Mouse (Mus musculus) ovary, postnatal 10 days (tissue): Measurements from ENCODE around the gene Elf2.

Experiments used
- DNase-seq: peaks from one replicate; pipeline ENCODE4 v3.0.0; 2022; ENCODE audit warnings: low spot score

The Elf2 gene

GRCm38 (mm10) chr3:51340552-51341267, at the start of gene Elf2:
TSS of gene Elf2 (minus strand) at chr3:51340663.
- DNase-seq, result peak; percentile 64

GRCm38 (mm10) chr3:51388904-51389303, 48.4 kb upstream of the Elf2 start:
- DNase-seq, result no peak

- no peak for DNase-seq
Measured at GRCm38 (mm10) chr3:51387868-51388381, 47.5 kb upstream of the Elf2 start.

DNA sequence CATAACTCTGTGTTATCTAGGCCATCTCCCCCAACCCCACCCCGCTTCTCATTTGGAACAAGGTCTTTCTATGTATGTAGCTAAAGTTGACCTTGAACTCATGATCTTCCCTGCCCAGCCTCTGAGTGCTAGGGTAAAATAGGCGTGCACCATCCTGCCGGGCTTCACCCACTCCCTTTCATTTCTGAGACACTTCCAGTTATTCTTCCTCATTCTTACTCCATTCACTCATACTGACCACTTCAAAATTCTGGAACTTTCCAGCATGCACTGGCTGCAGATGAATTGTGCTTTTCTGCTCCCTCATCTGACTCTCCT, 46.6 kb upstream of the Elf2 start:
- DNase-seq, result no peak

- DNase-seq, result no peak
Measured at GRCm38 (mm10) chr3:51386441-51387133, 46.1 kb upstream of the Elf2 start.

DNA sequence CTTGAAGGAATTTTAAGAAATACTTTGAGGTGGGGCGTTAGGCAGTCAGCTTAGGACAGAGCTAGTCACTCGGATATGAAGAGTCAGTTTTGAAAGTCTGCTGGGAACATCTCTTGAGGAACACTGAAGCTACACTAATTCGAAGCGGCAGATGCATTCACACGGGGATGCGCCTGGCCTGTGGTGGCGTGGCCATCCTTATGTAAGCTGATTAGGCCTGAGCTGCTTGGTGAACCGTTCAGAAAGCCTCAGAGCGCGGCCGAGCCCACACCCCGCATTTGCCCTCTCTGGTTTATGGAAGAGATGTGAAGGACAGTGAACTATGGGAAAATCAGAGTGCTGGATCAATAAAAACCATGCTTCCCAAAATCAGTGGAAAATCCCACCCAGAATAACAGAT, 42.9 kb upstream of the Elf2 start:
- no peak for DNase-seq

DNA sequence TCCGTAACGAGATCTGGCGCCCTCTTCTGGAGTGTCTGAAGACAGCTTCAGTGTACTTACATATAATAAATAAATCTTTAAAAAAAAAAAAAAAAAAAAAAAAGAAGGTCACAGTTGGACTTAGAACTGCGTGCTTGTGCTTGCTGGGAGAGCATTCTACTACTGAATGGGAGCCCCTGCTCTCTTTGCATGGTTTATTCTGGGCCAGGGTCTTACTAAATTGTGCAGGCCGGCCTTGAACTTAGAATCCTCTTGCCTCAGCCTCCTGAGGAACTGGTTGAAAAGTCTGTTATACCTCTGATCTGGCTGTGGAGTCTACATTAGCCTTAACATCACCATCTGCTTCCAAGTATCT, 40.2 kb upstream of the Elf2 start:
- DNase-seq, result no peak

- DNase-seq, result no peak
Measured at GRCm38 (mm10) chr3:51379786-51380659, 39.6 kb upstream of the Elf2 start.

DNA sequence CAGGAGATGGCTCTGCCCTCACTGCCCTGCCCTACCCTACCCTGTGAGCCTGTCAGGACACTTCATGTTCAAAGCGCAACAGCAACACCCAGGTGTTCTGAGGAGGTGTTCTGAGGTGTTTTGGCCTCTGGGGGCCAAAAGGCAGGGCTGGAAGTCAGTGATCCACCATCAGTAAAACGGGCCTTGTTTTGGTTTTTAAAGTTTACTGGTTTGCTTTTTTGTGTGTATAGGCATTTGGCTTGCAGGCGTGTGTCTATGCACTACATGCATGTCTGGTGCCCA, 38.1 kb upstream of the Elf2 start:
- no peak for DNase-seq

- DNase-seq, result no peak
Measured at GRCm38 (mm10) chr3:51377878-51378664, 37.6 kb upstream of the Elf2 start.

GRCm38 (mm10) chr3:51375307-51376265, 35.1 kb upstream of the Elf2 start:
- DNase-seq, result no peak

DNA sequence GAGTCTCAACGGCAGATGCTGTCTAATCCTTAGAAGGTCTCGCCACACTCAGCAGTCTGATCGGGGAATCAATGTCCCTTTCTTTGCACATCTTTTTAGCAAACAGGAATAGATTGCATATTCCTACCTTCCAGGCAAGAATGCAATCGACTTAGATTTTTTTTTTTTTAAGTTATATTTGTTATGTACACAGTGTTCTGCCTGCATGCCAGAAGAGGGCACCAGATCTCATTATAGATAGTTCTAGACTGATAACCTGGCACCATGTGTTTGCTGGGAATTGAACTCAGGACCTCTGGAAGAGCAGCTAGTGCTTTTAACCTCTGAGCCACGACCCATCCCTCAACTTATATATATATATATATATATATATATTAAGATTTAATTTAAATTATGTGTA, 33.1 kb upstream of the Elf2 start:
- no peak for DNase-seq

- no peak for DNase-seq
Measured at GRCm38 (mm10) chr3:51372883-51373282, 32.4 kb upstream of the Elf2 start.

DNA sequence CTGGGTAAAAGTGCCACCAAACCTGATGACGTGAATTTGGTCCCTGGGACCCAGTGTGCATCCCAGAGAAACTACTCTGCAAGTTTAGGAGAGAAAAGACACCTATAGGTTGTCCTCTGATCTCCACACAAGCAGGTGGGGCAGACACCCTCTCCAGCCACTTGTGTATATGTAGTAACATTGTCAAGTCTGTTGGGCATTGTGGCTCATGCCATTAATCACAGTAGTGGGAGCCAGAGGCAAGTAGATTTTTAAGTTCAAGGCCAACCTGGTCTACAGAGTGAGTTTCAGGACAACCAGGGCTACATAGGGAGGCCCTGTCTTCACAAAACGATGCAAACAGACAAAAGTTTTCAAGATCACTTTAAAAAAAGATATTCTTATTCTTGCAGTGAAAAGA, 31.4 kb upstream of the Elf2 start:
- DNase-seq, result no peak

DNA sequence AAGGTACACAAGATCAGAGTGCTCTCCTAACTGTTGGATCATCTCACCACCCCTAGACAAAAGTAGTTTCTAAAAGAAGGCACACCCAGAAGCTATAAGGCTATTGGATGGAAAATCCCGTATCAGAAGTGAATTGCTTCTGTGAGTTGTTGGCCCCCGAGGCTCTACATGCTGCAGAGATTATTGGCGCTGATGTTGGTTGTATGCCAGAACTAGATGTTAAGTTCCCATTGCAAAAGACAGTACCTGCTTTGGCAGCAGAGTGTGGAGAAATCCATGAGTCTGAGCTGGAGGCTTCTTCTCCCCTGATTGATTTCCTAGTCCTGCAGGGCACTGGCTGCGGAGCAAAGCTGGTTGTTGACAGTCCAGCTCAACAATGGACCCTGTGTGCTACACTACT, 27.5 kb upstream of the Elf2 start:
- no peak for DNase-seq

GRCm38 (mm10) chr3:51366926-51367325, 26.5 kb upstream of the Elf2 start:
- DNase-seq, result no peak

DNA sequence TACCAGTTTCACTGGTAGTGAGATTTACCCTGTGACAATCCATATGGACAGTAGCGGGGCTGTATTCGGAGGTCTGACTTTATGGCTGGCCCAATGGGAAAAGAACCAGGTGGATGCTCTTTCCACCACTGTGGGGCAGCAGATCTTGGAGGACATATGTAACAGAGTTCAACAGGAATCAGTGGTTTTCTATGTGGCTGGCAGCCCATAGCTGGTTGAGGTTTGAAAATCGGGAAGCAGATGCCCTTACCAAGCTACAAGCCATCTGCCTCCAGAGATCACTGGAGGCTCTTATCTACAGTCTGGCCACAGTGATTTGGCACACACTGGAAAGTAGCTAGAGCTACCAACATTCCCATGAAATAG, 25.0 kb upstream of the Elf2 start:
- DNase-seq, result no peak

DNA sequence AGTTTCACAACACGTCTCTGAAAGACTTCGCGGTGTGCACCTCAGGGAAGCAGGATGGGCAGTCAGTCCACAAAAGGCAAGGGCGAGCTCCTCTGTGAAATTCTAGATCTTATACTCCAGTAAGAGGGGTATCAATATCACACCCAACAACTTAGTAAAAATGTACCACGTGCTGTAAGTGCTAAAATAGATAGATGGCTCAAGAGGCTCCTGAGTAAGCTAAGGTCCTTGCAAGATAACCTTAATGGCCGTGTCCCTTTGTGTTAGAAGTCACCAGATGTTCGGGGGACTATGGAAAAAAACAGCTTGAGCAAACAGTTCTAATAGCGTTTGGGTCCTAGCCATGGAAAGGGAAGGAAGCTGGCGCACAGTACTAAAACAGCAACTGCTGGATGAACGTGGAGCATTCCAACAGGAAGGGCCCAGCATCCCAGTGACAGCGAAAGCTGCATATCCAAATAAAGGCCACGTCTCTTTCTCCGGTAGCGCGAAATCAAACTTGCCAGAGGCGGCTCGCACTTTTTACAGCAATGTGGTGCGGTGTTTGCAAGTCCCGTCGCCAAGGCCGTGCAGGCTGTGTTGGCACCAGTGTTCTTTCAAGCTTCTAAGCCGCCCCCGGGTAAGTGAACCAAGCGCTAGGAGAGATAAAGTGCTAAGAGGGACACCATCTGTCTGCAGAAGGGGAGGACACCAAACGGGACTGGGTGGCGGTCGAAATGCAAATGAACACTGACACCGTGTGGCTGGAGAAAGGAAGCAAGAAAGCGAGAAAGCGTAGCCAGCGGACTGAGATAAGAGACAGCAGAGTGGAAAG, 24.4 kb upstream of the Elf2 start:
- DNase-seq, result peak; percentile 41

GRCm38 (mm10) chr3:51361066-51361465, 20.6 kb upstream of the Elf2 start:
- DNase-seq, result no peak

DNA sequence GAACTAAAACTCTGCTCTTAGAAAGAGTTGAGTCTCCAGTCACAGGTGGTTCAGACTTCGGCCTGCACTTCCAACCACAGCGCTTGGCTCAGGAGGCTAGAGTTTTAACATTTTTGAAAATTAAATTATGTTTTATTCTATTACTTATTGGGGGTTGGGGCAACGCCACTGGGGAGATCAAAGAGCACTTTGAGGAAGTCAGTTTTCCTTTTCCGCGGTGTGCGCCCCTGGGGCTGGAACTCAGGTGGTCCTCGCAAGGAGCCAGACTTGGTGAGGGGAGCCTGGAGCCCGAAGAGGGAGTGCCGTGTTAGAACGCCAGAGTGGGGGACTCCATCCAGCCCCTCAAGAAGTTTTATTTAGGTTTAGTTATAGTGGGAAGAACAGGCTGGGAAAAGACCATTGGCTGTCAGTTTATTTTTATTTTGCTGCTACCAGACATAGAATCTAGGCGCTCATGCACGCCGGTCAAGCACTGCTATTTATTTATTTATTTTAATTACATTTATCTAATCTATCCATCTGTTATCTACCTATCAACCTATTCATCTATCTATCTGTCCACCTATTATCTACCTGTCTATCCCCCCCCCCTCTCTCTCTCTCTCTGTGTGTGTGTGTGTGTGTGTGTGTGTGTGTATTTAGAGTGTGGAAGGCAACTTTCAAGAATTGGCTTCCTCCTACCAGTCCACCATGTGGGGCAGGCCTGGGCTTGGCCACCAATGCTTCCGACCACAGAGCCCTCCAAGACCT, 19.3 kb upstream of the Elf2 start:
- DNase-seq, result no peak
